Mouse (Mus musculus): ENCODE data around the gene Cpsf2.

GRCm38 (mm10) chr12:102014411-102014810, 38.6 kb downstream of the Cpsf2 start:
- TF ChIP-seq CTCF (IDR thresholded peaks at IDR 0.05; ENCODE audit: borderline replicate concordance, insufficient read depth, low read length) (no peak), POLR2A (IDR thresholded peaks at IDR 0.05; ENCODE audit: low read depth, low read length) (no peak)
